Mouse (Mus musculus) stomach, embryonic 16.5 days (tissue): ENCODE measurements around the gene Dusp3. TPM values are rescaled to one million over a fixed set of nuclear protein-coding genes. Genes with fewer than 3 reads are reported as not detected.

Experiments used
- ATAC-seq: fragments of 200-750 bp; cut with Nextera tagmentation; 2 replicates; pipeline ENCODE4 v1.8.0; 2017; ENCODE audit warnings: moderate number of reproducible peaks, moderate TSS enrichment; ENCODE audit not compliant: insufficient read depth, low FRiP score
- H3K27ac ChIP-seq: fragments of 300-500 bp; sonication (generic); 2 replicates; pipeline ENCODE4 v1.5.1; 2014; ENCODE audit warnings: low read length
- H3K27me3 ChIP-seq: fragments of 300-500 bp; sonication (generic); 2 replicates; pipeline ENCODE4 v1.6.1; 2014; ENCODE audit warnings: low read length, control low read depth, mixed read lengths; ENCODE audit not compliant: control insufficient read depth, insufficient read depth
- H3K36me3 ChIP-seq: fragments of 300-500 bp; sonication (generic); 2 replicates; pipeline ENCODE4 v1.6.1; 2014; ENCODE audit warnings: low read length; ENCODE audit not compliant: control insufficient read depth, insufficient read depth
- H3K4me1 ChIP-seq: fragments of 300-500 bp; sonication (generic); 2 replicates; pipeline ENCODE4 v1.6.1; 2014; ENCODE audit warnings: low read length, control low read depth, mixed read lengths; ENCODE audit not compliant: control insufficient read depth, insufficient read depth
- H3K4me2 ChIP-seq: fragments of 300-500 bp; sonication (generic); 2 replicates; pipeline ENCODE4 v1.6.1; 2014; ENCODE audit warnings: low read depth, low read length, mixed read lengths
- H3K4me3 ChIP-seq: fragments of 300-500 bp; sonication (generic); replicated peaks from 2 replicates; pipeline ENCODE4 v1.5.1; 2014; ENCODE audit warnings: mild to moderate bottlenecking, low read length
- H3K9ac ChIP-seq: fragments of 300-500 bp; sonication (generic); 2 replicates; pipeline ENCODE4 v1.6.1; 2014; ENCODE audit warnings: low read length
- H3K9me3 ChIP-seq: fragments of 300-500 bp; sonication (generic); replicated peaks from 2 replicates; pipeline ENCODE4 v1.6.1; 2016; ENCODE audit warnings: low read length, control low read depth; ENCODE audit not compliant: control insufficient read depth
- WGBS: fragments of 180-500 bp; shearing (Covaris S2); extraction: QIAGEN DNeasy Blood & Tissue Kit; methylation state at CpG from one replicate; pipeline ENCODE4 v1.1.7; 2014; 5-methylcytosine and 5-hydroxymethylcytosine counted together
- polyA plus RNA-seq: library from polyadenylated mRNA; unstranded; fragments of >200 nt; fragmentation: Nextera tagmentation; extraction: Ambion mirVana; gene quantifications from 2 replicates; pipeline ENCODE4 v1.2.1, GENCODE M21; 2015

Dusp3 gene
- polyA plus RNA-seq, 1 experiment from 2014 or later, result 26.1 TPM

DNA sequence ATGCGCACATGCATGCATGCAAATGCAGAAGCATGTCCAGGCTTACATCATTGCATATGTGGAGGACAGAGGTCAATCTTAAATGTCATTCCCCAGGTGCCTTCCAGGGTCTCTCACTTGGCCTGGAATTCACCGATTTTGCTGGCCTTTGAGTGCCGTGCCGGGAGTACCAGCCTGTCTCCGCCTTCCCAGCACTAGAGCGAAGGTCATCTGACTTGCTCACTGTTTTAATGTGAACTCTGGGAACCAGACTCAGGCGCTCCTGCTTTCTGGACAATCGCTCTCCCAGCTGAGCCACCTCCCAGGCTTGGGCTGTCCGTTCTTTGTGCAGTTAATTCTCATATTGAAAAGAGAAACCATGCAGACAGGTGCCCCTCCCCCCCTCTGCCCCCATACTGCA is 19.5 kb upstream of the Dusp3 start:
- WGBS, result 68% methylated on average over 9 of the region's 9 CpGs
- no peaks in the 10 kb centered on the region for H3K27me3 ChIP-seq
- no peak overlapping the region for H3K4me3 ChIP-seq
- H3K4me1 ChIP-seq, result no peaks in the 10 kb centered on the region
- no peaks in the 10 kb centered on the region for H3K36me3 ChIP-seq
- H3K9ac ChIP-seq, result no peak overlapping the region
- no peak overlapping the region for H3K27ac ChIP-seq
- no peak for ATAC-seq
- 0 out of 2 replicates have a peak, but pooled peaks cover 3% of the 10 kb centered on the region for H3K9me3 ChIP-seq
- no peak overlapping the region for H3K4me2 ChIP-seq

DNA sequence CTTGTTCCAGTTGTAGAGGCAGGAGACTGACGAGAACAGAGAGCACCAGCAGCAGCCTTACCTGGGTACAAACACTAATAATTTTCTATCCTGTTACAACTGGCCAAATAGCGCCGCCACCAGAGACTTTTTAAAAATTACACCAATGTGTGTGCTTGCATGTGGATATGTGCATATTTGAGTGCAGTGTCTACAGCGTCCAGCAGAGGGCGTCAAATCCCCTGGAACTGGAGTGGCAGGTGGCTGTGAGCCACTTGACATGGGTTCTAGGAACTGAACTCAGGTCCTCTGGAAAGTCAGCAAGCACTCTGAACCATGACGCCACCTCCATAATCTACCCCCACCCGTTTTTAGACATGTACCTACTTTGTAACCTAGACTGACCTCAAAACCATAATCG is 17.4 kb upstream of the Dusp3 start:
- 91% methylated on average over 8 of the region's 8 CpGs for WGBS
- no peaks in the 10 kb centered on the region for H3K4me1 ChIP-seq

DNA sequence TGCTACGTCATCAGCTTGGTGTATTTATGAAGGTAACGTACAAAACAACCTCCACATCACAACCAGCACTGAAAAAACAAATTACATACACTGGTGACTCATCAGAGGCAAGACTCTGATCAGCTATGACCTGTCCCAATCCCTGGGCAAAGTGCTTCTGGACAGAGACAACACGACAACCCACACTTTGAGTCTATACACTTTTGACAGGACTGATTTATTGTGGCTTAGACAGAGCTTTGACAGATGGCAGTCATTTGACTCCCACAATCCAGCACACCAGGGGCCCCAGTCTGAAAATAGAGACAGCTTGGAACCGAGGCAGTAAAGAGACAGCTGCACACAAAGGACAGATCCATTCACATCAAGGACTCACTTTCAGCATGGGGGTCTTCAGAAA is 12.7 kb upstream of the Dusp3 start:
- Histone ChIP-seq H3K27ac (no peak overlapping the region), H3K9ac (no peak overlapping the region), H3K9me3 (0 out of 2 replicates have a peak, but pooled peaks cover 3% of the 10 kb centered on the region), H3K4me2 (no peak overlapping the region), H3K27me3 (no peaks in the 10 kb centered on the region), H3K4me3 (no peak overlapping the region), H3K36me3 (no peaks in the 10 kb centered on the region), H3K4me1 (no peaks in the 10 kb centered on the region)
- WGBS, result 62% methylated on average over 4 of the region's 4 CpGs
- no peak for ATAC-seq

More for the DNA sequence above, 17.4 kb upstream of the Dusp3 start:
- Histone ChIP-seq H3K9me3 (0 out of 2 replicates have a peak, but pooled peaks cover 3% of the 10 kb centered on the region), H3K27me3 (no peaks in the 10 kb centered on the region), H3K4me2 (no peak overlapping the region), H3K4me3 (no peak overlapping the region), H3K27ac (no peak overlapping the region), H3K9ac (no peak overlapping the region), H3K36me3 (no peaks in the 10 kb centered on the region)
- no peak for ATAC-seq

DNA sequence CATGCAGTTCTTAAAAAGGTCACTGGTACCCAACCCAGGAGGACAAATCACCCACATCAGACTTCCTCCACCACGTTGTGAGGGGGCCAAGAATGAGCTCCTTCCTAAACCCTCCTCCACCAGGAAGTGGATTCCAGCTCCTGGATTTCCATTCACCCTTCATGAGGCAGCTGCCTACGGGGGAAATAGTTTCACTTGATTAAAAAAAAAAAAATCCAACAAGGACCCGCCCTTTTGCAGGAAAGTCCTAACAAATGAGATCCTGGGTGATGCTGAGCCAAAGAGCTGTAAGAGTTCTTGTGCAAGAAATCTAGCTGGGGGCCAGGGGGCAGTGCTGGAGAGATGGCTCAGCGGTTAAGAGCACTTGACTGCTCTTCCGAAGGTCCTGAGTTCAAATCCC is 11.4 kb upstream of the Dusp3 start:
- Histone ChIP-seq H3K4me1 (no peaks in the 10 kb centered on the region), H3K4me2 (no peak overlapping the region), H3K9ac (no peak overlapping the region), H3K4me3 (no peak overlapping the region), H3K9me3 (no peaks in the 10 kb centered on the region), H3K27me3 (no peaks in the 10 kb centered on the region), H3K36me3 (no peaks in the 10 kb centered on the region), H3K27ac (no peak overlapping the region)
- 42% methylated on average over 5 of the region's 5 CpGs for WGBS
- ATAC-seq, result no peak

DNA sequence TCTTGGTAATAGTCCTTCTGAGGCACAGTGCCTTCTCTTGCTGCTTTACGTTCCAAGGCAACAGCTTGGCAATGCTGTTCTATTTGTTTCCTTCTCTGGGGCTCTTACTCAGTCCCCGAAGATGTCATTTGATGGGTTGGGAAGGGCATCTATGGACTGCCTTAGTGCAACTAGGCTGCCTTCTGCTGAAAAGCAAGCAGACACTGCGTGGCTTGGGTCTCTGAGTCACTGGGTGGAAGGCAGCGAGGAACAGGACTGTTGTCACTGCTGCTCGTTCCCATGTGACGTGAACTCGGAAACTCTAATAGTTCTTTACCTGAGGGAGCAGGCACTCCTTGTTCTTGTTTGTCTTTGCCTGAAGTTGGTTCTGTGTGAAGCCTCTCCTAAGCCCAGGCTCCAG is 9.1 kb upstream of the Dusp3 start:
- 77% methylated on average over 7 of the region's 7 CpGs for WGBS
- Histone ChIP-seq H3K27ac (0 out of 2 replicates have a peak overlapping the region, but pooled peaks have one; percentile 16), H3K4me1 (no peaks in the 10 kb centered on the region), H3K4me3 (no peak overlapping the region), H3K9me3 (no peaks in the 10 kb centered on the region), H3K9ac (no peak overlapping the region), H3K36me3 (no peaks in the 10 kb centered on the region), H3K4me2 (no peak overlapping the region), H3K27me3 (no peaks in the 10 kb centered on the region)
- ATAC-seq, result no peak

DNA sequence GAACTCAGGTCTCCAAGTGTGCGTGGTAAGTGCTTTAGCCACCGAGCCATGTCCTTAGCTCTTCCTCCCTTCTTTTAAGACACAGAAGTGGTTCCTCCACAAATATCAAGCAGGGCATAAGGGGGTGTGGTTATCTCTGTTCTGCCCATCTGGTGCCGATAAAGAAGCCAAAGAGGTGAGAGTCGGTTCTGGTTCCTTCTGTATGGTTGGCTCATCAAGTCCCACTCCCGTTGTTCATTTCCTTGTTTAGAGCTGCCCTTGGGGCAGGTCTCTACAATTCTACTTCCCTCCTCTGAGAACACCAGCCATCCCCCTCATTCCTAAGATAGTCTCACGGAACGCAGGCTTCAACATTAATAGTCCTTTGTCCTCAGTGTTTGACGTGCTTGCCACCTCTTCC is 7.3 kb upstream of the Dusp3 start:
- Histone ChIP-seq H3K9ac (no peak overlapping the region), H3K4me1 (no peaks in the 10 kb centered on the region), H3K4me3 (no peak overlapping the region), H3K4me2 (no peak overlapping the region), H3K9me3 (no peaks in the 10 kb centered on the region), H3K27ac (no peak overlapping the region), H3K36me3 (no peaks in the 10 kb centered on the region), H3K27me3 (no peaks in the 10 kb centered on the region)
- ATAC-seq, result no peak
- WGBS, result 51% methylated on average over 8 of the region's 8 CpGs

DNA sequence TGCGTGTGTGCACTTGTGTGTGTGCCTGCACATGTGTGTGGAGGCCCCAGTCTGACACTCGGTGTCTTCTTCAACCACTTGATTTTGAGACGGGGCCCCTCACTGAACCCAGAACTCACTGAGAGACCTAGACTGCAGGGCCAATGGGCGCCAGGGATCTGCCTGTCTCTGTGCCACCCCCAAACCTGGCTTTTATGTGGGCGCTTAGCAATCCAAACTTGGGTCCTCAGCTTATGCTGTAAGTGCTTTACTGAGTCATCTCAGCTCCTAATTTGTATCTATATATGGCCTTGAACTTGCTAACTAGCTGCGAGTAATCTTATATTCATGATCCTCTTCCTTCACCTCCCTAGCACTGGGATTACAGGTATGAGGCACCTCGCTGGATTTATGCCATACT is 5.6 kb upstream of the Dusp3 start:
- WGBS, result 87% methylated on average over 7 of the region's 7 CpGs
- no peaks in the 10 kb centered on the region for H3K27me3 ChIP-seq
- no peak overlapping the region for H3K27ac ChIP-seq

DNA sequence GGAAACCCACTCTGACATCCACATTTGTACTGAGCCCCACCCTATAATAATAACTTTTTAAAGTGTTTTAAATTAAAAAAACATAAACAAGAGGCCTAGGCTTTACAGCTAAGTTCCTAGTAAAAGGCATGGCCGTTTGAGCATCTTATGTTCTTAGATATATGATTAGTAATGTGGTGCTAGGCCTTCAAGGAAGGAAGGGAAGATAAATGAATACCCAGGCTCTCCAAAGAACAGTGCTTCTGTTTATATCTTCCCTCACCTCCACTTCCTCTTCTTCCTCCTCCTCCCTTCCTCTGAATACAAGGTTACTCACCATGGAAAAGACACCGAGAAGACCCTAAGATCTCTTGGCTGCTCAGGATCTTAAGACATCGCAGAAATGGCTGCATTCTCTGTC is 5.0 kb upstream of the Dusp3 start:
- H3K9me3 ChIP-seq, result no peaks in the 10 kb centered on the region
- no peak overlapping the region for H3K27ac ChIP-seq
- H3K4me3 ChIP-seq, result no peak overlapping the region
- WGBS, result 71% methylated on average over 3 of the region's 3 CpGs
- no peaks in the 10 kb centered on the region for H3K36me3 ChIP-seq
- H3K9ac ChIP-seq, result no peak overlapping the region
- no peaks in the 10 kb centered on the region for H3K4me1 ChIP-seq
- H3K27me3 ChIP-seq, result no peaks in the 10 kb centered on the region
- H3K4me2 ChIP-seq, result no peak overlapping the region
- ATAC-seq, result no peak

More for the DNA sequence above, 5.6 kb upstream of the Dusp3 start:
- Histone ChIP-seq H3K4me3 (no peak overlapping the region), H3K9me3 (no peaks in the 10 kb centered on the region), H3K36me3 (no peaks in the 10 kb centered on the region), H3K9ac (no peak overlapping the region), H3K4me1 (no peaks in the 10 kb centered on the region), H3K4me2 (no peak overlapping the region)
- ATAC-seq, result no peak

DNA sequence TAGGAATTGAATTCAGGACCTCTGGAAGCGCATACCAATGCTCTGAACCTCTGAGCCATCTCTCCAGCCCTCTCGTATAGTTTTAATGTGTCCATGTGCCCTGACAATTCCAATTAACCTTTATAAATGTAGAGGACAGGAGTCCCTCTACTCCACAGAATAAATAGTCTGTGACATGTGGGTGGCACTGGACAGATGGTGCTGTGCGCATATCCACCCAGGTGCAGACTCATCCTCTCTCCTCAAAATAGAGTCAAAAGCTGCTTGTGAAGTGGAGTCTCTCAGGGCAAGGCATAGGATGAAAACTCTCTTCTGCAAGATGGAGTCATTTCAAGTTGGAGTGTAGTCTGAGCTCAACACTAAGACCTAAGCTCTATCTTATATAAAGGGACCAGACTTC is 3.4 kb upstream of the Dusp3 start:
- H3K9me3 ChIP-seq, result no peaks in the 10 kb centered on the region
- H3K36me3 ChIP-seq, result no peaks in the 10 kb centered on the region
- 82% methylated on average over 3 of the region's 3 CpGs for WGBS
- 0 out of 2 replicates have a peak, but pooled peaks cover 2% of the 10 kb centered on the region for H3K4me1 ChIP-seq
- H3K27me3 ChIP-seq, result no peaks in the 10 kb centered on the region
- H3K9ac ChIP-seq, result no peak overlapping the region
- no peak overlapping the region for H3K27ac ChIP-seq
- ATAC-seq, result no peak
- no peak overlapping the region for H3K4me3 ChIP-seq
- H3K4me2 ChIP-seq, result no peak overlapping the region

DNA sequence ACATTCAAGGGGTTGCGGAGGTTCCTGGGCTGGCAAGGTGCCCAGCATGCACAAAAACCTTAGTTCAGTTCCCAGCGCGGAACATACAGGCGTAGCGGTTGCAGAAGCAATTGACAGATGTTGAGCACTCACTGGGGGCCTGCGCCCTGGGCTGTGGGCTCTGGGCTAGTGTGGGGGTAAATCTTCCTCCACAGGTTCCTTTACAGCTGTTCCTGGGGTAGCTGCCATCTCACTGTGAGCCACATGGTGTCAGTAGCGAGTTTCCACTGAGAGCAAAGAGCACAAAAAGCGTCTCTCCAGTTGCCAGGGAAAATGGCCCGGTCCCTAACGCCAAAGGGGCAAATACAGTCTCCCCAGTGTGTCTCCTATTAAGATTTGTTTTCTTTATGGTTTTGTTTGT is 823 bp downstream of the Dusp3 start:
- 3% methylated on average over 10 of the region's 10 CpGs for WGBS
- H3K27me3 ChIP-seq, result no peaks in the 10 kb centered on the region
- H3K4me3 ChIP-seq, result no peak overlapping the region
- no peaks in the 10 kb centered on the region for H3K36me3 ChIP-seq
- ATAC-seq, result peak; percentile 25; the same call in 1 of the 2 replicates
- H3K4me1 ChIP-seq, result peaks cover 16% of the 10 kb centered on the region
- no peak overlapping the region for H3K27ac ChIP-seq
- H3K9ac ChIP-seq, result no peak overlapping the region
- H3K4me2 ChIP-seq, result peak overlapping the region; percentile 33; the same call in 1 of the 2 replicates
- no peaks in the 10 kb centered on the region for H3K9me3 ChIP-seq
